Mouse (Mus musculus): ENCODE results near the gene Ankef1. TPM values are rescaled to one million over a fixed set of nuclear protein-coding genes. Genes with fewer than 3 reads are reported as not detected.

Ankef1 gene
- polyA plus RNA-seq, 1 experiment from 2014 or later: 0.47 TPM

GRCm38 (mm10) chr2:136601206-136601605 lies 99.5 kb downstream of the Ankef1 start:
- no peak for ATAC-seq (ENCODE audit: insufficient number of reproducible peaks, low FRiP score, low TSS enrichment, low read depth)
- WGBS: 78% methylated on average over 4 of the region's 4 CpGs

More at GRCm38 (mm10) chr2:136601206-136601605, 99.5 kb downstream of the Ankef1 start:
- H3K4me2 ChIP-seq: no peak overlapping the region
- no peaks in the 10 kb centered on the region for H3K36me3 ChIP-seq
- H3K9me3 ChIP-seq: no peaks in the 10 kb centered on the region
- H3K27me3 ChIP-seq: no peaks in the 10 kb centered on the region
- no peaks in the 10 kb centered on the region for H3K4me1 ChIP-seq
- H3K9ac ChIP-seq: no peak overlapping the region
- H3K4me3 ChIP-seq: no peak overlapping the region
- no peak overlapping the region for H3K27ac ChIP-seq

Other genes starting within 250 kb of the Ankef1 start
- gene Pak7, start 113.9 kb upstream of the Ankef1 start, polyA plus RNA-seq (2015; fragmentation: Nextera tagmentation; extraction: Ambion mirVana): 0.56 and 0.58 TPM in 2 replicates
- 0.41 and 0.65 TPM in 2 replicates for gene Snap25, start 211.5 kb downstream of the Ankef1 start, polyA plus RNA-seq (2015; fragmentation: Nextera tagmentation; extraction: Ambion mirVana)

Measured in limb, embryonic 15.5 days (tissue).